Mouse (Mus musculus): Measurements from ENCODE around the gene Ttll1. TPM values are rescaled to one million over a fixed set of nuclear protein-coding genes. Genes with fewer than 3 reads are reported as not detected.

Gene Ttll1
- polyA plus RNA-seq, 1 experiment from 2014 or later: 63.5 TPM

- Histone ChIP-seq H3K9ac (replicated peaks; ENCODE audit: low read length) (no peak overlapping the region), H3K4me3 (replicated peaks; ENCODE audit: low read depth, low read length) (no peak overlapping the region), H3K4me2 (ENCODE audit: low read length) (no peak overlapping the region), H3K9me3 (ENCODE audit: control insufficient read depth, low read length) (no peaks in the 10 kb centered on the region), H3K27ac (replicated peaks; ENCODE audit: low read depth, low read length) (no peak overlapping the region), H3K27me3 (ENCODE audit: control insufficient read depth, insufficient read depth, low read length) (no peaks in the 10 kb centered on the region), H3K36me3 (ENCODE audit: control insufficient read depth, insufficient read depth, low read length) (peaks cover 27% of the 10 kb centered on the region), H3K4me1 (ENCODE audit: control insufficient read depth, insufficient read depth, low read length) (no peaks in the 10 kb centered on the region)
- DNase-seq (no peak), ATAC-seq (ENCODE audit: low FRiP score, low TSS enrichment) (no peak)
- WGBS: 74% methylated on average over 10 of the region's 10 CpGs
These were observed 29.4 kb downstream of the Ttll1 start for GRCm38 (mm10) chr15:83481236-83481780.

DNA sequence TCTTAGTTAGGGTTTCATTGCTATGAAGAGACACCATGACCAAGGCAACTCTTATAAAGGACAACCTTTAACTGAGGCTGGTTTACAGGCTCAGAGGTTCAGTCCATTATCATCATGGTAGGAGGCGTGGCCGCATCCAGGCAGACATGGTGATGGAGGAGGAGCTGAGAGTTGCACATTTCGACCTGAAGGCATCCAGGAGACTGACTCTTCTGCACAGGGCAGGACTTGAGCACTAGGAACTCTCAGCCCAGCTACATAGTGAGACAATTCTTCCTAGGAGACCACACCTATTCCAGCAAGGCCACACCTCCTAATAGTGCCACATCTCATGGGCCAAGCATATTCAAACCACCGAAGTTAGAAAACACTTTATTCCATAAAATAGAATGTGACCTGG is 30.9 kb downstream of the Ttll1 start:
- no peaks in the 10 kb centered on the region for H3K4me1 ChIP-seq (ENCODE audit: control insufficient read depth, insufficient read depth, low read length)
- no peak overlapping the region for H3K4me2 ChIP-seq (ENCODE audit: low read length)
- no peak overlapping the region for H3K27ac ChIP-seq (replicated peaks; ENCODE audit: low read depth, low read length)
- no peak overlapping the region for H3K9ac ChIP-seq (replicated peaks; ENCODE audit: low read length)
- H3K4me3 ChIP-seq (replicated peaks; ENCODE audit: low read depth, low read length): no peak overlapping the region
- no peaks in the 10 kb centered on the region for H3K27me3 ChIP-seq (ENCODE audit: control insufficient read depth, insufficient read depth, low read length)
- no peak for ATAC-seq (ENCODE audit: low FRiP score, low TSS enrichment)
- H3K9me3 ChIP-seq (ENCODE audit: control insufficient read depth, low read length): no peaks in the 10 kb centered on the region
- H3K36me3 ChIP-seq (ENCODE audit: control insufficient read depth, insufficient read depth, low read length): peaks cover 13% of the 10 kb centered on the region
- 88% methylated on average over 4 of the region's 4 CpGs for WGBS
- DNase-seq: no peak

- ATAC-seq (ENCODE audit: low FRiP score, low TSS enrichment): no peak
- no peak overlapping the region for H3K9ac ChIP-seq (replicated peaks; ENCODE audit: low read length)
- H3K4me1 ChIP-seq (ENCODE audit: control insufficient read depth, insufficient read depth, low read length): no peaks in the 10 kb centered on the region
- H3K9me3 ChIP-seq (ENCODE audit: control insufficient read depth, low read length): no peaks in the 10 kb centered on the region
- no peak overlapping the region for H3K27ac ChIP-seq (replicated peaks; ENCODE audit: low read depth, low read length)
- DNase-seq: no peak
- no peak overlapping the region for H3K4me3 ChIP-seq (replicated peaks; ENCODE audit: low read depth, low read length)
- H3K4me2 ChIP-seq (ENCODE audit: low read length): no peak overlapping the region
- H3K27me3 ChIP-seq (ENCODE audit: control insufficient read depth, insufficient read depth, low read length): no peaks in the 10 kb centered on the region
- WGBS: 72% methylated on average over 3 of the region's 3 CpGs
- H3K36me3 ChIP-seq (ENCODE audit: control insufficient read depth, insufficient read depth, low read length): 0 out of 2 replicates have a peak, but pooled peaks cover 3% of the 10 kb centered on the region
These were observed 32.6 kb downstream of the Ttll1 start for GRCm38 (mm10) chr15:83478096-83478495.

- WGBS: 88% methylated on average over 12 of the region's 12 CpGs
These were observed 34.0 kb downstream of the Ttll1 start for GRCm38 (mm10) chr15:83476593-83477273.

GRCm38 (mm10) chr15:83474466-83474836 is 36.2 kb downstream of the Ttll1 start:
- 39% methylated on average over 5 of the region's 5 CpGs for WGBS

More at GRCm38 (mm10) chr15:83476593-83477273, 34.0 kb downstream of the Ttll1 start:
- Histone ChIP-seq H3K4me2 (ENCODE audit: low read length) (no peak overlapping the region), H3K27ac (replicated peaks; ENCODE audit: low read depth, low read length) (no peak overlapping the region), H3K27me3 (ENCODE audit: control insufficient read depth, insufficient read depth, low read length) (no peaks in the 10 kb centered on the region), H3K4me1 (ENCODE audit: control insufficient read depth, insufficient read depth, low read length) (no peaks in the 10 kb centered on the region), H3K9ac (replicated peaks; ENCODE audit: low read length) (no peak overlapping the region), H3K9me3 (ENCODE audit: control insufficient read depth, low read length) (no peaks in the 10 kb centered on the region), H3K4me3 (replicated peaks; ENCODE audit: low read depth, low read length) (no peak overlapping the region), H3K36me3 (ENCODE audit: control insufficient read depth, insufficient read depth, low read length) (no peaks in the 10 kb centered on the region)
- ATAC-seq (ENCODE audit: low FRiP score, low TSS enrichment) (no peak), DNase-seq (no peak)

GRCm38 (mm10) chr15:83473832-83474465 is 36.7 kb downstream of the Ttll1 start:
- ATAC-seq (ENCODE audit: low FRiP score, low TSS enrichment): no peak
- WGBS: 79% methylated on average over 10 of the region's 10 CpGs
- no peak overlapping the region for H3K9ac ChIP-seq (replicated peaks; ENCODE audit: low read length)

More at GRCm38 (mm10) chr15:83474466-83474836, 36.2 kb downstream of the Ttll1 start:
- Histone ChIP-seq H3K9me3 (ENCODE audit: control insufficient read depth, low read length) (no peaks in the 10 kb centered on the region), H3K27ac (replicated peaks; ENCODE audit: low read depth, low read length) (no peak overlapping the region), H3K4me3 (replicated peaks; ENCODE audit: low read depth, low read length) (no peak overlapping the region), H3K27me3 (ENCODE audit: control insufficient read depth, insufficient read depth, low read length) (no peaks in the 10 kb centered on the region), H3K4me2 (ENCODE audit: low read length) (no peak overlapping the region), H3K4me1 (ENCODE audit: control insufficient read depth, insufficient read depth, low read length) (no peaks in the 10 kb centered on the region), H3K36me3 (ENCODE audit: control insufficient read depth, insufficient read depth, low read length) (no peaks in the 10 kb centered on the region), H3K9ac (replicated peaks; ENCODE audit: low read length) (no peak overlapping the region)
- ATAC-seq (ENCODE audit: low FRiP score, low TSS enrichment) (no peak), DNase-seq (no peak)

GRCm38 (mm10) chr15:83473251-83473650 is 37.4 kb downstream of the Ttll1 start:
- Histone ChIP-seq H3K27me3 (ENCODE audit: control insufficient read depth, insufficient read depth, low read length) (no peaks in the 10 kb centered on the region), H3K4me2 (ENCODE audit: low read length) (no peak overlapping the region), H3K27ac (replicated peaks; ENCODE audit: low read depth, low read length) (no peak overlapping the region), H3K9me3 (ENCODE audit: control insufficient read depth, low read length) (no peaks in the 10 kb centered on the region), H3K4me1 (ENCODE audit: control insufficient read depth, insufficient read depth, low read length) (no peaks in the 10 kb centered on the region), H3K4me3 (replicated peaks; ENCODE audit: low read depth, low read length) (no peak overlapping the region), H3K36me3 (ENCODE audit: control insufficient read depth, insufficient read depth, low read length) (no peaks in the 10 kb centered on the region), H3K9ac (replicated peaks; ENCODE audit: low read length) (no peak overlapping the region)
- DNase-seq (no peak), ATAC-seq (ENCODE audit: low FRiP score, low TSS enrichment) (no peak)
- 92% methylated on average over 1 of the region's 1 CpGs for WGBS

More at GRCm38 (mm10) chr15:83473832-83474465, 36.7 kb downstream of the Ttll1 start:
- DNase-seq: no peak
- no peak overlapping the region for H3K4me2 ChIP-seq (ENCODE audit: low read length)
- no peaks in the 10 kb centered on the region for H3K4me1 ChIP-seq (ENCODE audit: control insufficient read depth, insufficient read depth, low read length)
- no peak overlapping the region for H3K4me3 ChIP-seq (replicated peaks; ENCODE audit: low read depth, low read length)
- no peaks in the 10 kb centered on the region for H3K9me3 ChIP-seq (ENCODE audit: control insufficient read depth, low read length)
- no peak overlapping the region for H3K27ac ChIP-seq (replicated peaks; ENCODE audit: low read depth, low read length)
- H3K27me3 ChIP-seq (ENCODE audit: control insufficient read depth, insufficient read depth, low read length): no peaks in the 10 kb centered on the region
- H3K36me3 ChIP-seq (ENCODE audit: control insufficient read depth, insufficient read depth, low read length): no peaks in the 10 kb centered on the region

DNA sequence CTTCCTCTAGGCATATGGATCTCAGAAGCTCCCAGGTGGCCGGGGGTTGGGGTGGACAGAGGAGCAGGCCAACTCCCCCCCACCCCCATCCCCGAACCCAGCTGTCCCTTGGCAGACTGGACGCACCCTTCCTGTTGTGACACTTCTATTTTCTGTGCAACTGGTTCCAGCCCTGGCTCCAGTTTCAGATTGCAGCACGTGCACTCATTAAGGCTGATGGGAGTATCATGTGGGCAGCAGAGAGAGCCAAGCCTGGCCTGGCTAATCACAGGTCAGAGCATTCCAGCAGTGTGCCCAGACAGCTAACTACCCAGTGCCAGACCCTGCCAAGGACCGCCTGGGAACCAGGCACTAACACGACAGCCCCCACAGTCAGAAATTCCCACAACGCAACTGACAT is 39.2 kb downstream of the Ttll1 start:
- ATAC-seq (ENCODE audit: low FRiP score, low TSS enrichment) (no peak), DNase-seq (no peak)
- Histone ChIP-seq H3K9ac (replicated peaks; ENCODE audit: low read length) (no peak overlapping the region), H3K9me3 (ENCODE audit: control insufficient read depth, low read length) (no peaks in the 10 kb centered on the region), H3K27me3 (ENCODE audit: control insufficient read depth, insufficient read depth, low read length) (no peaks in the 10 kb centered on the region), H3K4me2 (ENCODE audit: low read length) (no peak overlapping the region), H3K27ac (replicated peaks; ENCODE audit: low read depth, low read length) (no peak overlapping the region), H3K36me3 (ENCODE audit: control insufficient read depth, insufficient read depth, low read length) (no peaks in the 10 kb centered on the region), H3K4me1 (ENCODE audit: control insufficient read depth, insufficient read depth, low read length) (no peaks in the 10 kb centered on the region), H3K4me3 (replicated peaks; ENCODE audit: low read depth, low read length) (no peak overlapping the region)
- WGBS: 82% methylated on average over 7 of the region's 7 CpGs

GRCm38 (mm10) chr15:83470443-83470842 is 40.2 kb downstream of the Ttll1 start:
- H3K4me2 ChIP-seq (ENCODE audit: low read length): no peak overlapping the region
- no peak overlapping the region for H3K27ac ChIP-seq (replicated peaks; ENCODE audit: low read depth, low read length)
- 81% methylated on average over 8 of the region's 8 CpGs for whole genome bisulfite sequencing
- H3K4me1 ChIP-seq (ENCODE audit: control insufficient read depth, insufficient read depth, low read length): no peaks in the 10 kb centered on the region
- no peak for DNase-seq
- H3K36me3 ChIP-seq (ENCODE audit: control insufficient read depth, insufficient read depth, low read length): no peaks in the 10 kb centered on the region
- no peaks in the 10 kb centered on the region for H3K9me3 ChIP-seq (ENCODE audit: control insufficient read depth, low read length)
- no peak for ATAC-seq (ENCODE audit: low FRiP score, low TSS enrichment)
- H3K4me3 ChIP-seq (replicated peaks; ENCODE audit: low read depth, low read length): no peak overlapping the region
- H3K9ac ChIP-seq (replicated peaks; ENCODE audit: low read length): no peak overlapping the region
- no peaks in the 10 kb centered on the region for H3K27me3 ChIP-seq (ENCODE audit: control insufficient read depth, insufficient read depth, low read length)

Data from midbrain, embryonic 14.5 days (tissue).